Mouse (Mus musculus): ENCODE measurements around the gene Krt86. TPM values are rescaled to one million over a fixed set of nuclear protein-coding genes. Genes with fewer than 3 reads are reported as not detected.

The Krt86 gene
- total RNA-seq, 1 experiment: not detected

DNA sequence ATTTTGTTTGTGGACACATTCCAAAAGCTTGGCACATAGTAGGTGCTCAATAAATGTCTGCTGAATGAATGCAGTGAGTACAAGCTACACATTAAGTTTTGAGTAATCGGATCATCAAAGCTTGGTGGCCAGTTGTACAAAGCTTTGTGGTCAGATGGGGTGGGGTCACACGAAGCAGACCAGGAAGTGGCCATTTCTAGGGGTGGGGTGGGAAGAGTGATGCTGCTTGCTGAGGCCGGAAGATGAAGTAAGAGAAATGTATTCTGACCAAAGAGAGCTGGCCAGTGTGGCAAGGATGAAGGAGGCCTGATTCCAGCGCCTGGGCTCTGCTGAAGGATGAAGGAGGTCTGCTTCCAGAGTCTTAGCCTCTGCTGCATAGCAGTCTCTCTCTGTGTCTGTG, 4.2 kb upstream of the Krt86 start:
- no peak overlapping the region for H3K4me3 ChIP-seq (ENCODE audit: insufficient read depth in 1 of 2, low read depth in 1 of 2, low read length in 2 of 2, poor library complexity in 1 of 2, severe bottlenecking in 1 of 2)
- H3K9me3 ChIP-seq (ENCODE audit: control insufficient read depth, insufficient read depth, low read depth, low read length): no peaks in the 10 kb centered on the region
- in situ Hi-C loops (cut with MboI; ENCODE audit: low sequenced_read_pairs in 2 of 2, unreplicated experiment in 2 of 2): no loop called here
- no peak overlapping the region for H3K27ac ChIP-seq (ENCODE audit: insufficient read depth, low read depth, low read length, poor library complexity, severe bottlenecking)
- no peak for DNase-seq (ENCODE audit: low read depth, low spot score)
- TF ChIP-seq HCFC1 (IDR thresholded peaks at IDR 0.05; ENCODE audit: borderline replicate concordance, insufficient read depth, low read length): no peak
- no peak for TF ChIP-seq MAFK (IDR thresholded peaks at IDR 0.05; ENCODE audit: insufficient read depth, low read depth, low read length)
- no peak for TF ChIP-seq ZNF384 (IDR thresholded peaks at IDR 0.05; ENCODE audit: low read depth, low read length)
- no peak for TF ChIP-seq ZC3H11A (IDR thresholded peaks at IDR 0.05; ENCODE audit: borderline replicate concordance, low read depth, low read length)
- no peak for TF ChIP-seq CHD2 (IDR thresholded peaks at IDR 0.05; ENCODE audit: low read depth, low read length)
- H3K9ac ChIP-seq (ENCODE audit: insufficient read depth, low read depth, low read length, poor library complexity, severe bottlenecking): no peak overlapping the region
- H3K36me3 ChIP-seq (ENCODE audit: control insufficient read depth, insufficient read depth, low read length, poor library complexity, severe bottlenecking): no peaks in the 10 kb centered on the region
- H3K4me1 ChIP-seq (ENCODE audit: control insufficient read depth in 2 of 2, insufficient read depth in 2 of 2, low read length in 2 of 2, poor library complexity in 1 of 2): no peaks in the 10 kb centered on the region

DNA sequence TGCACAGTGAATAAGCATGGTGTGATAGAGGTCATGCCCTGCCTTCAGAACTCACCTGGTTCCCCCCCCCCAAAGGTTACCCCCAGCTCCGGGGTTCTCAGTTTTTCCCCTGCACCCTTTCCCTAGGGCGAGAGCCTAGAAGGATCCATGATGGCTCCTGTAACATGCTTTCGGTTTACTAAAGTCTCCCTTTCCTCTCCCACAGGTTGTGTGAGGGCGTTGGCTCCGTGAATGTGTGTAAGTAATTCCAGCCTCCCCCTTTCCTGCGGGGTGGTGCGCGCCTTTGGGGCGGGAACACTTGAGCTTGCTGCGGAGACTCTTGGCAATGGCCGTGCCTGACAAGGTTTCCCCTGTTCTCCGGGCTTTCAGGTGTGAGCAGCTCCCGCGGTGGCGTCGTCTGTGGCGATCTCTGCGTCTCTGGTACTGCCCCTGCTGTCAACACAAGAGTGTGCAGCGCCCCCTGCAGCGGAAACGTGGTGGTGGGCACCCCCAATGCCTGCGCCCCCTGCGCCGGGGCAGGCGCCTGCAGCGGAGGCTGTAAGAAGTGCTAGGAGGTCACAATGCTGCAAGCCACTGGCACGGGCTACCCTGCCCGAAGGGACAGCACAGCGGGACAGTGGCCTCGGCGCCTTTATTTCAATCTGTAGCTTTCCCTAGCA, 5.9 kb downstream of the Krt86 start:
- Histone ChIP-seq H3K4me3 (ENCODE audit: insufficient read depth in 1 of 2, low read depth in 1 of 2, low read length in 2 of 2, poor library complexity in 1 of 2, severe bottlenecking in 1 of 2) (no peak overlapping the region), H3K9me3 (ENCODE audit: control insufficient read depth, insufficient read depth, low read depth, low read length) (no peaks in the 10 kb centered on the region), H3K4me1 (ENCODE audit: control insufficient read depth in 2 of 2, insufficient read depth in 2 of 2, low read length in 2 of 2, poor library complexity in 1 of 2) (no peaks in the 10 kb centered on the region), H3K36me3 (ENCODE audit: control insufficient read depth, insufficient read depth, low read length, poor library complexity, severe bottlenecking) (no peaks in the 10 kb centered on the region), H3K9ac (ENCODE audit: insufficient read depth, low read depth, low read length, poor library complexity, severe bottlenecking) (no peak overlapping the region), H3K27ac (ENCODE audit: insufficient read depth, low read depth, low read length, poor library complexity, severe bottlenecking) (no peak overlapping the region)
- DNase-seq (ENCODE audit: low read depth, low spot score): no peak
- no peak for TF ChIP-seq HCFC1 (IDR thresholded peaks at IDR 0.05; ENCODE audit: borderline replicate concordance, insufficient read depth, low read length)
- TF ChIP-seq CHD2 (IDR thresholded peaks at IDR 0.05; ENCODE audit: low read depth, low read length): no peak
- no peak for TF ChIP-seq ZC3H11A (IDR thresholded peaks at IDR 0.05; ENCODE audit: borderline replicate concordance, low read depth, low read length)
- TF ChIP-seq MAFK (IDR thresholded peaks at IDR 0.05; ENCODE audit: insufficient read depth, low read depth, low read length): no peak
- TF ChIP-seq ZNF384 (IDR thresholded peaks at IDR 0.05; ENCODE audit: low read depth, low read length): no peak
- in situ Hi-C loops (cut with MboI; ENCODE audit: low sequenced_read_pairs in 2 of 2, unreplicated experiment in 2 of 2): no loop called here

DNA sequence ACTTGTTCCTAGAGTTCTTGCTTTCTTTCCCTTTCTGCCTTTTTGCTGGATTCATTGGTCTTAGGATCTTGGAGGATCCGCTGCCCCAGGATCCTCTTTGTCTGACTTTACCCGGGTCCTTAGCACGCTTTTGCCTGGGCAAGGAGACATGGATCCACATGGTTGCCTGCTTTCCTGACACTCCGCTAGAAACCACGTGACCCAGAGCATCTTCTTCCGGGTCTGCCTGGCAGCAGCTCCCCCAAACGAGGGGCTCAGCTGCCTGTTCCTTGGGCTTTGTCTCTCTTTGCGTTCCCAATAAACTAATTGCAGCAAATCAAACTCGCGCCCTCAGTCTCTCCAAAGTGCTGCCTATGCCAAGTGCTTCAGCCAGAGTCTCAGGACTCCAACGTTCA, 6.4 kb downstream of the Krt86 start:
- DNase-seq (ENCODE audit: low read depth, low spot score): no peak
- no peak for TF ChIP-seq CHD2 (IDR thresholded peaks at IDR 0.05; ENCODE audit: low read depth, low read length)
- no peak for TF ChIP-seq HCFC1 (IDR thresholded peaks at IDR 0.05; ENCODE audit: borderline replicate concordance, insufficient read depth, low read length)
- TF ChIP-seq ZC3H11A (IDR thresholded peaks at IDR 0.05; ENCODE audit: borderline replicate concordance, low read depth, low read length): no peak
- TF ChIP-seq MAFK (IDR thresholded peaks at IDR 0.05; ENCODE audit: insufficient read depth, low read depth, low read length): no peak
- no peak for TF ChIP-seq ZNF384 (IDR thresholded peaks at IDR 0.05; ENCODE audit: low read depth, low read length)
- Histone ChIP-seq H3K9me3 (ENCODE audit: control insufficient read depth, insufficient read depth, low read depth, low read length) (no peaks in the 10 kb centered on the region), H3K9ac (ENCODE audit: insufficient read depth, low read depth, low read length, poor library complexity, severe bottlenecking) (no peak overlapping the region), H3K4me1 (ENCODE audit: control insufficient read depth in 2 of 2, insufficient read depth in 2 of 2, low read length in 2 of 2, poor library complexity in 1 of 2) (no peaks in the 10 kb centered on the region), H3K27ac (ENCODE audit: insufficient read depth, low read depth, low read length, poor library complexity, severe bottlenecking) (no peak overlapping the region), H3K4me3 (ENCODE audit: insufficient read depth in 1 of 2, low read depth in 1 of 2, low read length in 2 of 2, poor library complexity in 1 of 2, severe bottlenecking in 1 of 2) (no peak overlapping the region), H3K36me3 (ENCODE audit: control insufficient read depth, insufficient read depth, low read length, poor library complexity, severe bottlenecking) (no peaks in the 10 kb centered on the region)
- in situ Hi-C loops (cut with MboI; ENCODE audit: low sequenced_read_pairs in 2 of 2, unreplicated experiment in 2 of 2): no loop called here

- no peak for DNase-seq (ENCODE audit: low read depth, low spot score)
- Histone ChIP-seq H3K27ac (ENCODE audit: insufficient read depth, low read depth, low read length, poor library complexity, severe bottlenecking) (no peak overlapping the region), H3K9ac (ENCODE audit: insufficient read depth, low read depth, low read length, poor library complexity, severe bottlenecking) (no peak overlapping the region), H3K36me3 (ENCODE audit: control insufficient read depth, insufficient read depth, low read length, poor library complexity, severe bottlenecking) (no peaks in the 10 kb centered on the region), H3K4me1 (ENCODE audit: control insufficient read depth in 2 of 2, insufficient read depth in 2 of 2, low read length in 2 of 2, poor library complexity in 1 of 2) (no peaks in the 10 kb centered on the region), H3K4me3 (ENCODE audit: insufficient read depth in 1 of 2, low read depth in 1 of 2, low read length in 2 of 2, poor library complexity in 1 of 2, severe bottlenecking in 1 of 2) (no peak overlapping the region), H3K9me3 (ENCODE audit: control insufficient read depth, insufficient read depth, low read depth, low read length) (no peaks in the 10 kb centered on the region)
- TF ChIP-seq MAFK (IDR thresholded peaks at IDR 0.05; ENCODE audit: insufficient read depth, low read depth, low read length): no peak
- no peak for TF ChIP-seq HCFC1 (IDR thresholded peaks at IDR 0.05; ENCODE audit: borderline replicate concordance, insufficient read depth, low read length)
- no peak for TF ChIP-seq ZC3H11A (IDR thresholded peaks at IDR 0.05; ENCODE audit: borderline replicate concordance, low read depth, low read length)
- in situ Hi-C loops (cut with MboI; ENCODE audit: low sequenced_read_pairs in 2 of 2, unreplicated experiment in 2 of 2): no loop called here
Measured at GRCm38 (mm10) chr15:101482056-101482455, 8.8 kb downstream of the Krt86 start.

GRCm38 (mm10) chr15:101483646-101484045, 10.4 kb downstream of the Krt86 start:
- Histone ChIP-seq H3K9ac (ENCODE audit: insufficient read depth, low read depth, low read length, poor library complexity, severe bottlenecking) (no peak overlapping the region), H3K9me3 (ENCODE audit: control insufficient read depth, insufficient read depth, low read depth, low read length) (no peaks in the 10 kb centered on the region), H3K4me3 (ENCODE audit: insufficient read depth in 1 of 2, low read depth in 1 of 2, low read length in 2 of 2, poor library complexity in 1 of 2, severe bottlenecking in 1 of 2) (no peak overlapping the region), H3K27ac (ENCODE audit: insufficient read depth, low read depth, low read length, poor library complexity, severe bottlenecking) (no peak overlapping the region), H3K36me3 (ENCODE audit: control insufficient read depth, insufficient read depth, low read length, poor library complexity, severe bottlenecking) (no peaks in the 10 kb centered on the region), H3K4me1 (ENCODE audit: control insufficient read depth in 2 of 2, insufficient read depth in 2 of 2, low read length in 2 of 2, poor library complexity in 1 of 2) (no peaks in the 10 kb centered on the region)
- TF ChIP-seq MAFK (IDR thresholded peaks at IDR 0.05; ENCODE audit: insufficient read depth, low read depth, low read length) (no peak), CHD2 (IDR thresholded peaks at IDR 0.05; ENCODE audit: low read depth, low read length) (no peak), ZC3H11A (IDR thresholded peaks at IDR 0.05; ENCODE audit: borderline replicate concordance, low read depth, low read length) (no peak), HCFC1 (IDR thresholded peaks at IDR 0.05; ENCODE audit: borderline replicate concordance, insufficient read depth, low read length) (no peak), ZNF384 (IDR thresholded peaks at IDR 0.05; ENCODE audit: low read depth, low read length) (no peak)
- in situ Hi-C loops (cut with MboI; ENCODE audit: low sequenced_read_pairs in 2 of 2, unreplicated experiment in 2 of 2): no loop called here
- no peak for DNase-seq (ENCODE audit: low read depth, low spot score)

All from ES-E14 (cell line).